Mouse (Mus musculus) heart, adult 2 months (tissue): ENCODE data around the gene Vmn1r2. TPM values are rescaled to one million over a fixed set of nuclear protein-coding genes. Genes with fewer than 3 reads are reported as not detected.
"Not testable (repeated sequence)": the region's sequence is repeated elsewhere in the genome, so short reads cannot be mapped to it uniquely, and the experiment has no call there.

Experiments
- DNase-seq, 2 experiments: peaks; one replicate each; pipeline ENCODE4 v3.0.0; 2021
- H3K27ac ChIP-seq: fragments of 200-600 bp; 2 replicates; pipeline ENCODE4 v1.8.1; 2022
- H3K27me3 ChIP-seq: fragments of 200-500 bp; 2 replicates; pipeline ENCODE4 v1.6.1; 2012; ENCODE audit warnings: mild to moderate bottlenecking, low read length, inconsistent platforms, mixed read lengths; ENCODE audit not compliant: control insufficient read depth, insufficient read depth
- H3K36me3 ChIP-seq: fragments of 200-500 bp; 2 replicates; pipeline ENCODE4 v1.6.1; 2012; ENCODE audit warnings: low read length, inconsistent platforms; ENCODE audit not compliant: control insufficient read depth, insufficient read depth
- H3K4me1 ChIP-seq: fragments of 200-500 bp; 2 replicates; pipeline ENCODE4 v1.6.1; 2011; ENCODE audit warnings: low read length; ENCODE audit not compliant: control insufficient read depth, insufficient read depth
- H3K4me3 ChIP-seq: fragments of 200-600 bp; 2 replicates; pipeline ENCODE4 v1.8.1; 2022
- H3K79me2 ChIP-seq: fragments of 200-500 bp; replicated peaks from 2 replicates; pipeline ENCODE4 v1.6.1; 2012; ENCODE audit warnings: mild to moderate bottlenecking, inconsistent platforms, low read length, moderate library complexity, mixed read lengths; ENCODE audit not compliant: control insufficient read depth, insufficient read depth
- H3K9ac ChIP-seq: fragments of 200-500 bp; 2 replicates; pipeline ENCODE4 v1.6.1; 2012; ENCODE audit warnings: low read depth, mild to moderate bottlenecking, control low read depth, inconsistent platforms, low read length, mixed read lengths
- WGBS: fragments of 180-500 bp; shearing (Covaris S2); methylation state at CpG from one replicate; pipeline ENCODE4 v1.1.7; 2018; 5-methylcytosine and 5-hydroxymethylcytosine counted together
- intact Hi-C: fragments of 180-260 bp; cut with DNase I; formaldehyde crosslinking; loops from one replicate; pipeline ENCODE4 v1.15.1; 2025
- polyA plus RNA-seq: library from polyadenylated mRNA; depleted of rRNA; stranded (reverse); fragments of >200 nt; gene quantifications from 2 replicates; pipeline ENCODE4 v1.2.3, GENCODE M21; 2012; rRNA removed
- total RNA-seq, 2 experiments: library from RNA; stranded (reverse); gene quantifications; 2 replicates each; pipeline ENCODE4 v1.2.3; 2021

Vmn1r2 gene
- total and polyA plus RNA-seq, 3 experiments: not detected

GRCm38 (mm10) chr4:3209643-3210217, 42.6 kb downstream of the Vmn1r2 start:
- H3K9ac ChIP-seq, intact Hi-C loops, H3K36me3 ChIP-seq, H3K4me3 ChIP-seq, H3K27ac ChIP-seq, H3K27me3 ChIP-seq, DNase-seq, H3K79me2 ChIP-seq, H3K4me1 ChIP-seq: not testable (repeated sequence)
- WGBS: 15% methylated on average over 1 of the region's 1 CpGs

DNA sequence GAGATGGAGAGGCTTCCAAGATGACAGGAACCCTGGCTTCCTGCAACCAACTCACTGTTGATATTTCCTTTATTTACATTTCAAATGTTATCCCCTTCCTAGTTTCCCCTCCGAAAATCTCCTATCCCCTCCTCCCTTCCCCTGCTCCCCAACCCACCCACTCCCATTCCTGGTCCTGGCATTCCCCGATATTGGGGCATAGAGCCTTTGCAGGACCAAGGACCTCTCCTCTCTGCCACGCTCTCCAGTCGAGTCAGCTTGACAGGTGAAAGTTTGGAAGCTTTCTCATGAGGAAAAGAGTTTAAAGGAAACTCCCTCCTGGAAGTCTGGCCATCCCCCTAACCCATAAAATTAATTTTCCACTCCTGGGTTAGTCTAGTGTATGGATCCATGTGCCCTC, 46.2 kb downstream of the Vmn1r2 start:
- H3K36me3 ChIP-seq, H3K9ac ChIP-seq, H3K27me3 ChIP-seq, H3K79me2 ChIP-seq, H3K4me1 ChIP-seq, H3K4me3 ChIP-seq, intact Hi-C loops, H3K27ac ChIP-seq, DNase-seq: not testable (repeated sequence)
- 68% methylated on average over 4 of the region's 4 CpGs for WGBS

- H3K36me3 ChIP-seq, H3K9ac ChIP-seq, H3K4me3 ChIP-seq, H3K79me2 ChIP-seq, H3K27me3 ChIP-seq, intact Hi-C loops, DNase-seq, H3K27ac ChIP-seq, H3K4me1 ChIP-seq: not testable (repeated sequence)
- WGBS: 40% methylated on average over 2 of the region's 2 CpGs
Observed at GRCm38 (mm10) chr4:3216382-3216781, 49.3 kb downstream of the Vmn1r2 start.

Other genes with a start within 250 kb of the Vmn1r2 start
- not detected for gene Vmn1r3, start 18.0 kb downstream of the Vmn1r2 start, total RNA-seq
- not detected in 2 replicates for gene Vmn1r3, start 18.0 kb downstream of the Vmn1r2 start, polyA plus RNA-seq